Mouse (Mus musculus) brown adipose tissue, adult 24 weeks (tissue): ENCODE data around the gene Prkacb. TPM values are rescaled to one million over a fixed set of nuclear protein-coding genes. Genes with fewer than 3 reads are reported as not detected.

Source experiments
- H3K27ac ChIP-seq: fragments of 200-500 bp; replicated peaks from 2 replicates; pipeline ENCODE4 v1.5.1; 2012; ENCODE audit warnings: low read depth, mild to moderate bottlenecking, low read length
- H3K4me1 ChIP-seq: fragments of 200-500 bp; 2 replicates; pipeline ENCODE4 v1.6.1; 2012; ENCODE audit warnings: low read length, mixed read lengths; ENCODE audit not compliant: control insufficient read depth, insufficient read depth, insufficient read length
- H3K4me3 ChIP-seq: fragments of 200-500 bp; 2 replicates; pipeline ENCODE4 v1.5.1; 2012; ENCODE audit warnings: low read depth, mild to moderate bottlenecking, low read length, moderate library complexity; ENCODE audit not compliant: insufficient read depth
- polyA plus RNA-seq: library from polyadenylated mRNA; stranded (reverse); fragments of >200 nt; gene quantifications from 2 replicates; pipeline ENCODE4 v1.2.4, GENCODE M21; 2012; ENCODE audit not compliant: missing spikeins, insufficient read depth, insufficient read length

The Prkacb gene
- polyA plus RNA-seq, 1 experiment, result 32.9 TPM

DNA sequence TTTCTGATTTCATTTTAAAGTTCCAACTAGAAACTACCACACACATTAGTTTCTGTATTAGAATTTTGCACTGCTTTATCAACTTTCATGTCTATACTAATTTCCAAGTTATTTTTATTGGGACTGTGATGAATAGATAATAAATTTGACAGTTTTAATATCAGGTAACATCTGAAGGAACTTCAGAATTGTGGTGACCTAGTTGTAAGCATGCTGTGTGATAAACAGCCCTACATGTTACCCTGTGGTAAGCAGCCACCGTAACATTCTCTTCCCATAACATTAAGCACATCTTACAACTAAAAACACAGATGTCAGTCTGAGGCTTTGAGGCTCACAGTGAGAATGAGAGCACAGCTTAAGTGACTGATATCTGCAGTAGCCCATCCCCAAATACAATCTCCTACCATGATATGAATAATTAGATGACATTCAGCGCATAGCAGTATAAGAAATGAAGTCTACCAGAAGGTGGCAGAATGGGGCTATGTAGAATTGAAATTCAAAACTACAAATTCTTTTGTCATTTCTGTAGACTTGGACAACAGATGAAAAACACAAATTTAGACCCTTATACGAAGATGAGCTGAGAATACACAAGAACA is 20.5 kb downstream of the Prkacb start:
- Histone ChIP-seq H3K4me1 (no peaks in the 10 kb centered on the region), H3K27ac (no peak overlapping the region), H3K4me3 (no peak overlapping the region)

DNA sequence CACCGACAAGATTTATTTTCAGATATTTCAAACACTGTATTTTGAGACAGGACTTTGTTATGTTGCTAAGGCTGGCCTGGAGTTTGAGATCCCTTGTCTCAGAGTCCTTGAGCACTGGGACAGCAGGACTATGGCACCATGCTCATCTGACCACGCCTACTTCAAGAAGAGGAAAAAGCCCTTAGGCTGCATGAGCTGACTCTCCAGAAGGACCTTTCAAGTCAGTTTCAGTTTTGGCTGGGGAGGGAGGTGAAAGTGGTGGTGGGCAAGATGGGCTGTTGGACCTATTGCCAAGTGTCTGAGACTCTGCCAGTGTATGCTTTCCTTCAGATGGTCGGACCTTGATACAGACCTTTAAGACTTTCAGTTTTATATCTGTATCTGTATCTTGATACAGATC is 28.6 kb downstream of the Prkacb start:
- Histone ChIP-seq H3K27ac (no peak overlapping the region), H3K4me3 (no peak overlapping the region), H3K4me1 (no peaks in the 10 kb centered on the region; the same call in none of the 2 replicates)

DNA sequence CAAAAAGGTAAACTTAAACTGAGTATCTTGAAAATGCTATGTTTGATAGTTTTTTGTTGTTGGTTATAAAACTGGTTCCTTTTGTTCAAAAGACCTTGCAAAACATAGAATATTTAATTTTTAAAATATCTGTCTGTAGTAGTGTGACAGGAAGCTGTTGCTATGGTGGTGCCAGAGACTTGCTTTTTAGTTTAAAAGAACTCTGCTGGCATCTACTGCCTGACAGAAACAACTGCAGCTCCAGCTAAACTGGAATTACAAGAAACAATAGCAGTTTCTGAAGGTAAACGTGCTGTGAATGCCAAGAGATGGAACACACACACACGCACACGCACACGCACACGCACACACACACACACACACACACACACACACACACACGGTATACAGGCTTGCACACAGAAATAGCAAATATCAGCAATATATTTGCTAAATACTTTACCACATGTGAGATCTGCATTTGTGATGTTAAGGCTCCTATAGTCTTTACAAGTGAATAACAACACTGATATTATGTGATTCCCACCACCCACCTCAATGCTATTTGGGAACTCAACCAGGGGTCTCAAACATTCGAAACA is 29.1 kb downstream of the Prkacb start:
- Histone ChIP-seq H3K4me3 (no peak overlapping the region), H3K27ac (no peak overlapping the region), H3K4me1 (no peaks in the 10 kb centered on the region; the same call in none of the 2 replicates)

DNA sequence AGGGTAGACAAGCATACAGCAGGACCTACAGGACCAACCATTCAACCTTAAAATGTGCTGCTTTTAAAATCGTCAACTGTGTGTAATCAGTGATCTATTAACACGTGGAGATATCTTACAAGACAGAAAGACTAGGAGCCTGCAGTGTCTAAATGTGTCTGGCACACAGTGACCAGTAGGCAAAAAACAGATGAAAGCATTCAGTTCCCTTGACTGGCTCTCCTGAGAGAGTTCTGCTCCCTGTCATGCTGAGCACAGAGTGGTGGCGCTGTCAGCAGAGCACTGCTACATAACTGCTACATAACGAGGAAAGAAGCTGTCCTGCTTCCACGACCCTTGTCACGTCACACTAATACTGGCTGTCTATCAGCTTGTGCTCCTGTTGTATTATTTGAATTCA is 30.2 kb downstream of the Prkacb start:
- H3K27ac ChIP-seq, result no peak overlapping the region
- no peaks in the 10 kb centered on the region; the same call in none of the 2 replicates for H3K4me1 ChIP-seq
- no peak overlapping the region for H3K4me3 ChIP-seq

DNA sequence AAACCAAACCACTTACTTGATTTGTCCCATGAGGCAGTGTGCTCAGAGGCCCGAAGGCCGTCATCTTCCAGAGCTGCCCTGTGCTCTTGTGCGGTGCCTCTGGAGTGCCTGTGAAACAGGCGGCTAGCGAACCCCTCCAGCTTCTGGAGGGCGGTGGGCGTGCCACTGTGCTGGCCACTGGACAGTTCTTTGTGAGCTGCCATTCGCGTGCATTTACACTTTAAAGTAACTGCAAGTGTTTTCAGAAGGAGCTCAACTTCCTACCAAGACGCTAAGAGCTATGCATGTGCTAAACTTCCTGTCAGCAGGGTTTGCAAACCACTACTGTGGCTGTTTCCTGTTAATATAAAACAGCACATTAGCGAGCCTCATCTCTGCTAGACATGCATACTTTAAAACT is 31.7 kb downstream of the Prkacb start:
- Histone ChIP-seq H3K4me3 (peak overlapping the region; percentile 50), H3K27ac (peak overlapping the region; percentile 64; the same call in 1 of the 2 replicates), H3K4me1 (no peaks in the 10 kb centered on the region; the same call in none of the 2 replicates)

DNA sequence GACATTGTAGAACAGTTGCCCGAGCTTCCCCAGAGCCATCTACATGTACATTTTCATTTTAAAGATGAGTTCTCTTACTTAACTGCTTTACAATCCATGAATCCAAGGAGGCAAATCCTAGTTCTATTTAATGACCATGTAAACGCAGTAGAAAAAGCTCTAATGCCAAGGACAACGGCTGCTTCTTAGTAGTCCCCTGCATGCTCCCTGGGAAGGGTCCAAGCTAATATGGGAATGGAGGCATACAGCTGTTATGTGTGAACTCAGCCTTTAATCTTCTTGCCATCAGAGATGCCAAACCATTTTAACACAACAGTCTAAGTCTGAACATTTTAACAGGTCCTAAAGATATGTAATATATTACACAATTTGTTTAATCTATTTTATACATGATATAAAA is 32.5 kb downstream of the Prkacb start:
- H3K27ac ChIP-seq, result no peak overlapping the region
- H3K4me3 ChIP-seq, result no peak overlapping the region
- no peaks in the 10 kb centered on the region; the same call in none of the 2 replicates for H3K4me1 ChIP-seq

DNA sequence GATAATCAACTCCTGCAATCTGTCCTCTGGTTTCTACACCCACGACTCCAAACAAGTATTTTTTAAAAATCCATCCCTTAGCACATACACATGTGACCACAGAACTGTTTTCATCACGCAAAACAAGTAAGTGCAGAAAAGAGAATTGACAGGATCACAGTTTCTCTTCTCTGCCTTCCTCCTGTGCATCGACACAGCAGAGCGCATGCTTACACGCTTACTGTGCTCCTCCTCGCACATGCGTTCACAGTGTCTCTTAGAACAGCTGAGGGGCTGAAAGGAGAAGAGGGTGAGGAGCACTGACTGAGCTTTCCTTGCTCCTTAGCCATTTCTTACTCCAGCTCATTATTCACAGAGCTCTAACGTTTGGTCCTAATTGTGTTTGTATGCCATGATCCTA is 33.9 kb downstream of the Prkacb start:
- no peaks in the 10 kb centered on the region; the same call in 1 of the 2 replicates for H3K4me1 ChIP-seq
- H3K27ac ChIP-seq, result no peak overlapping the region
- H3K4me3 ChIP-seq, result no peak overlapping the region

DNA sequence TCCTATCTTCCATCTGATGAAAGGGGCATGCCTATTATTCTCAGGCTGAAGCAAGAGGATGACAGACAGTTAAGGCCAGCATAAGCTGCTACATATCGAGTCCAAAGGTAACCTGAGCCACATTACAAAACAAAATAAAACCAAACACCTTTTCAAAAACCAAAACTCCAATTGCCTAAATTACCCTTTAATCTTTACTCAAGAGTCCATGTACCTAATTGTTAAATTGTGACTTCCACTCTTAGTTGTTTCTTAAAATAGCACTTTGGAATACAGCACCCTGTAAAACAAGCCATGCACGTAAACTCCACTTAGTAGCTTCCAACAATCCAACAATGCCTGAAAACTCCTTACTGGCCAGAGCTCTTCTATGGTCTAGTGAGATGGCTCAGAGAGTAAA is 34.3 kb downstream of the Prkacb start:
- Histone ChIP-seq H3K4me3 (no peak overlapping the region), H3K27ac (no peak overlapping the region)

DNA sequence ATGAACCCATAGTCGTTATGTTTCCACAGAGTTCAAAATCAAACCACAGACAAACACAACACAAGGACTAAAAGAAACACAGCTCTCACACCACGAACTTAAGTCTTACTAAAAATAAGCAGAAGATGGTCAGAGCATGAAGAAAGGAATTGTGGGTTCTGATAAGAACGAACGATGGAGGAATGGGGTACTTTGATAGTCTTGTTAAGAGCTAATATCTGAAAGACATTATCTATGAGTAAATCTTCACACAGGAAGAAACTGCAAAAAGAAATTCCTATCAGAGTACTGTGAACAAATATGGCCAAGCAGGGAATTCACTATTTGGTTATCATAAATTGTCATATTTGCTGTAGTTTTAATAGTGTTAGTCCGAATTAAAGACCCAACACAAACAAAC is 36.1 kb downstream of the Prkacb start:
- Histone ChIP-seq H3K4me3 (no peak overlapping the region), H3K27ac (no peak overlapping the region), H3K4me1 (no peaks in the 10 kb centered on the region; the same call in 1 of the 2 replicates)

More for the DNA sequence above, 34.3 kb downstream of the Prkacb start:
- no peaks in the 10 kb centered on the region; the same call in 1 of the 2 replicates for H3K4me1 ChIP-seq

DNA sequence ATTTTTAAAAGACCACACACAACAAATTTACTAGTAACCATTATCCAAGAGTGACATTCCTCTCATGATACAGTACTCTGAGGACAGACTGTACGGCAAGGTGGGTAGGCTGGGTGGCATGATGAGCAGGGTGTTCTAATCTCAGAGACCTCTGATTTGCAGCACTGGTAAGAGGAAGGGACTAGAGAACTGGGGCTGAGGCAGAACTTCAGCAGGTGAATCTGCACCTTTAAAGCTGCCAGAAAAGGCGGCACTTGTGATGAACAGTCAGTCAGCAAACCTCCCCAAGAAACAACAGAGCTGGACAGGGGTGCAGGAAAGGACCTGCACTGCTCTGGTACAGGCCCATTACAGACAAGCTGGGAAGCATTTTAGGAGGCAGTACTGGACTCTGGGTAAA is 41.9 kb downstream of the Prkacb start:
- no peak overlapping the region for H3K27ac ChIP-seq
- no peaks in the 10 kb centered on the region for H3K4me1 ChIP-seq
- H3K4me3 ChIP-seq, result no peak overlapping the region

DNA sequence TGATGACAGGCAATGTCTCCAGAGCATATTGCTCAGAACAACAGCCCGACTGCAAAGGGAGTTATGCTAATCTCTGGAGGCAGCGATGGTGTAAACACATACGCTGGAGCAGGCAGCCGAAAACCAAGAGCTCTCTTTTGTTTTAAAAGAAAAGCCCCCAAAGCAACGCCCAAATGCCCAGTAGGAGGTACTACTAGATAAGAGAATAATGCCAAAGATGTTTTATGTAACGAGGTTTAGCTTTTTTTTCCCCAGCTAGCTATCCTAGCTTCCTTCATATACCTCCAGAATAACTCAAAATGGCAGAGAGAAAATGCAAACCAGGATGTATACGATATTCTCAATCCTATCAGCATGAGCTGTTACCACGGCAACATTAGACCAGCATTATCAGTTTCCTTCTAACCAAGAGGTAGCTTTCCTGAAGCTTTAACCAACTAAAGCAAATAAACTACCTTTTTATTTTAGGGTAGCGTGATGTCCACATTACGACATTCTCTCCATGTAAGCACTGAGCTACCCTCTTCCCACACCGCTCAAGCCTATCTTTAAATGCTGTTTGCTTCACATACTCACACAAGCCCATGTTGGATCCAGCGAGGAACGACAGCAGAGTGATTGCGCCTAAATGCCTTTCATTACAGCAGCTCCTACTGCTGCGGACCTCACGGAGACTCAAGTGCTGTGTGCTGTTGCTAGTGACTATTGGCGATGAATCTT is 42.7 kb downstream of the Prkacb start:
- no peaks in the 10 kb centered on the region for H3K4me1 ChIP-seq
- no peak overlapping the region for H3K27ac ChIP-seq
- peak overlapping the region; percentile 39; the same call in 1 of the 2 replicates for H3K4me3 ChIP-seq

DNA sequence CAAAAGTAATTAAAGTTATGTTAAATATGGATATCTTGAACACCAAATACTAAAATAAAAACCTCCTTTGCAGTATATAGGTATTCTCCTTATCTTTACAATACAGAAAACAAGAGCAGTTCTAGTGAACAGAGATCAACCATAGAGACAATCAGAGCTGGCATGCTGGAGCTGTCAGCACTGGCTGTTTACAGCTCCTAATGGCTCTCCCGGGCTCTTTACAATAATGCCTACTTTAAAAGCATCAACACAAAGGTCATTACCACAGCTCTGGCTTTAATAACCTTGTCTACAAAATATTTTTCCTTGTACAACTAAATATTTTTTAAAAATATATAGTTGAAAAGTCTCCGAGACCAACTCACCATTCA is 43.2 kb downstream of the Prkacb start:
- no peaks in the 10 kb centered on the region for H3K4me1 ChIP-seq
- H3K27ac ChIP-seq, result no peak overlapping the region
- no peak overlapping the region for H3K4me3 ChIP-seq

DNA sequence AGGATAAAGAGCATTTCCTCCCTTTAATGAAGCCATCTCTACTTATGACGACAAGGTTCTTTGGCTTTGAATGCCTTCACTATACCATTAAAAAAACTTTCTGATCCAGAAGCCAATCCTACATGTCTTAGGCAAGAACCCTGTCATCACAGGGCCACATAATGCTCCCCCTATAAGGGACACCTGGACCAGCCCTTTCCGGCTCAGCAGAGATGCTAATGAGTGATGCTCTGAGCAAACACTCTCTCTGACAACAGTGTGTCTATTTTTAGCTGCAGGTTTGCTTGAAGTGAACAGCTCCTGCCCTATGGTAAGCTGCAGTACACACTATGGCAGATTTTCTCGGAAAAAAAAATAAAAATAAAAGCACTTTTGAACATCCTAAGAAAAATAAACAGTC is 43.9 kb downstream of the Prkacb start:
- Histone ChIP-seq H3K27ac (no peak overlapping the region), H3K4me3 (no peak overlapping the region), H3K4me1 (no peaks in the 10 kb centered on the region)

DNA sequence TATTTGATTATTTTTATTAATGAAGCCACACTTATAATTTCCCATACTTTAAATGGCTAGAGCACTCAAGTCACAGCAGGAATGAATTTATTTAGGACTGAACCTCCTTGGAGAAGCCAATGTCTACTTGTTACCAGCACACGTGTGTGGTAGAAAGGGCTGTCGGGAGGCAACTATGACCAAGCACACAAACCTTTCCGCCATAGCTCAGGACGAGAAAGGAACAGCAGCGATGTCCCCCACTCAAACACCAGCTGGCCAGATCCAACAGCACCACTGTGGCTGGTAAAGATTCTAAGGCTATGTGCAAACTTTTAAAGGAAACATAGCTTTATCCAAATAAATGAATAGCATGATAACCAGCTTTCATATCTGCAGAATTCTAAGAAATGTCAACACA is 44.4 kb downstream of the Prkacb start:
- Histone ChIP-seq H3K4me3 (no peak overlapping the region), H3K27ac (no peak overlapping the region), H3K4me1 (no peaks in the 10 kb centered on the region)

DNA sequence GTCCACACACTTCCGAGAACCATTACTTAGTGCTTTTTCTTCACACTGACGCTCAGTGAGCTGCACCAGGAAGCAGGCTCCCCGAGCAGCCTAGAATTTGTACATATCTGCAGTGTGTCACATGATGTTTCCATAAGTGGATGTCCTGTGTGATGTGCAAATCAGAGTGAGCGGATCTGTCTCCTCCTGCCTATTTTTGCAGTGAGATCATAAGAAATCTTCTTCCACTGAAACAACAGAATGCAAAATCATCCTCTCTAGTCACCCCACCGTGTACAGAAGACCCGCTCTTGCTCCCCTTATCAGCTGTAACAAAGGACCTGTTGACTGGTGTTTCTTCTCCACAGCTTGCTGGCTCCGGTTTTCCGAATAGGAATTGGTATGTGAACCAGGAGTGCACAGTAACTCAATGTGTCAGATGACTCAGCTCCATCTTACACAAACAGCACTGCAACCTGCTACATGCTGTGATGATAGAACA is 46.0 kb downstream of the Prkacb start:
- H3K27ac ChIP-seq, result no peak overlapping the region
- H3K4me1 ChIP-seq, result no peaks in the 10 kb centered on the region
- H3K4me3 ChIP-seq, result no peak overlapping the region
